Mouse (Mus musculus) embryonic stem cell, embryonic (primary cell): ENCODE measurements around the gene Hivep2.

ENCODE experiments used
- CTCF ChIA-PET, 4 experiments: fragments of 300-600 bp in 2 of 4; fragments of 350-600 bp in 2 of 4; sonication (Branson Sonifier 250); formaldehyde crosslinking; loops; one replicate each; lab custom pipeline; 2022; ENCODE audit warnings: inconsistent platforms in 2 of 4; lab: Charles Lee
- POLR2A ChIA-PET, 4 experiments: fragments of 300-600 bp in 2 of 4; fragments of 350-600 bp in 2 of 4; sonication (Branson Sonifier 250); formaldehyde crosslinking; loops; one replicate each; lab custom pipeline; 2022; ENCODE audit warnings: antibody characterized with exemption in 4 of 4, inconsistent platforms in 1 of 4; lab: Charles Lee

Gene Hivep2

GRCm38 (mm10) chr10:14200310-14200709 lies 234.4 kb downstream of the Hivep2 start:
- CTCF ChIA-PET = no interaction called here

More at GRCm38 (mm10) chr10:14200310-14200709, 234.4 kb downstream of the Hivep2 start:
- POLR2A ChIA-PET = interaction anchor here in 1 of 4 experiments (0.6 kb wide), 1 partner anchor 9 kb away, joined by 3 read pairs; no protein-coding TSS in a partner anchor
